Mouse (Mus musculus) stomach, postnatal 0 days (tissue): Measurements from ENCODE around the gene Arid3c. TPM values are rescaled to one million over a fixed set of nuclear protein-coding genes. Genes with fewer than 3 reads are reported as not detected.

Experiments
- ATAC-seq: fragments of 200-750 bp; cut with Nextera tagmentation; 2 replicates; pipeline ENCODE4 v1.8.0; 2017; ENCODE audit not compliant: low FRiP score, low TSS enrichment
- DNase-seq: peaks from one replicate; pipeline ENCODE4 v3.0.0-alpha.2; 2016; ENCODE audit warnings: low spot score
- H3K27ac ChIP-seq: fragments of 300-500 bp; sonication (generic); replicated peaks from 2 replicates; pipeline ENCODE4 v1.5.1; 2014; ENCODE audit warnings: mild to moderate bottlenecking, control low read depth
- H3K27me3 ChIP-seq: fragments of 300-500 bp; sonication (generic); 2 replicates; pipeline ENCODE4 v1.6.1; 2014; ENCODE audit warnings: low read length; ENCODE audit not compliant: control insufficient read depth, insufficient read depth
- H3K36me3 ChIP-seq: fragments of 300-500 bp; sonication (generic); 2 replicates; pipeline ENCODE4 v1.6.1; 2014; ENCODE audit warnings: low read length, mixed read lengths; ENCODE audit not compliant: control insufficient read depth, insufficient read depth
- H3K4me1 ChIP-seq: fragments of 300-500 bp; sonication (generic); replicated peaks from 2 replicates; pipeline ENCODE4 v1.6.1; 2014; ENCODE audit warnings: antibody characterized with exemption; ENCODE audit not compliant: control insufficient read depth, insufficient read depth
- H3K4me2 ChIP-seq: fragments of 300-500 bp; sonication (generic); replicated peaks from 2 replicates; pipeline ENCODE4 v1.6.1; 2014; ENCODE audit warnings: low read depth, mild to moderate bottlenecking, control low read depth, moderate library complexity
- H3K4me3 ChIP-seq: fragments of 300-500 bp; sonication (generic); 2 replicates; pipeline ENCODE4 v1.5.1; 2014; ENCODE audit warnings: low read depth, low read length, control low read depth
- H3K9ac ChIP-seq: fragments of 300-500 bp; sonication (generic); 2 replicates; pipeline ENCODE4 v1.6.1; 2014; ENCODE audit warnings: mild to moderate bottlenecking, low read length, control low read depth, mixed read lengths
- H3K9me3 ChIP-seq: fragments of 300-500 bp; sonication (generic); 2 replicates; pipeline ENCODE4 v1.6.1; 2016; ENCODE audit warnings: low read length; ENCODE audit not compliant: control insufficient read depth
- CTCF ChIP-seq: IDR thresholded peaks from 2 replicates; pipeline ENCODE4 v1.5.1; 2016; ENCODE audit warnings: antibody characterized with exemption, low read depth, mild to moderate bottlenecking, moderate library complexity
- EP300 ChIP-seq: optimal IDR thresholded peaks from 2 replicates; pipeline ENCODE3; 2016; ENCODE audit warnings: antibody characterized with exemption
- WGBS: fragments of 180-500 bp; shearing (Covaris S2); extraction: QIAGEN DNeasy Blood & Tissue Kit; methylation state at CpG from one replicate; pipeline ENCODE4 v1.1.7; 2014; 5-methylcytosine and 5-hydroxymethylcytosine counted together
- polyA plus RNA-seq: library from polyadenylated mRNA; unstranded; fragments of >200 nt; fragmentation: Nextera tagmentation; extraction: Ambion mirVana; gene quantifications from 2 replicates; pipeline ENCODE4 v1.2.1, GENCODE M21; 2015

Arid3c gene
- polyA plus RNA-seq, 1 experiment from 2014 or later = 0.05 TPM

GRCm38 (mm10) chr4:41758701-41759100 lies 27.8 kb upstream of the Arid3c start:
- H3K4me3 ChIP-seq = no peak overlapping the region
- peaks cover 11% of the 10 kb centered on the region; the same call in 1 of the 2 replicates for H3K4me1 ChIP-seq
- H3K36me3 ChIP-seq = peaks cover 5% of the 10 kb centered on the region; the same call in 1 of the 2 replicates
- H3K9ac ChIP-seq = no peak overlapping the region
- WGBS = 92% methylated on average over 4 of the region's 4 CpGs
- H3K9me3 ChIP-seq = no peaks in the 10 kb centered on the region
- TF ChIP-seq CTCF (no peak), EP300 (no peak)
- no peaks in the 10 kb centered on the region for H3K27me3 ChIP-seq
- H3K4me2 ChIP-seq = no peak overlapping the region
- ATAC-seq = no peak
- no peak overlapping the region for H3K27ac ChIP-seq
- no peak for DNase-seq

- no peak overlapping the region for H3K9ac ChIP-seq
- no peak overlapping the region for H3K4me3 ChIP-seq
- DNase-seq (no peak), ATAC-seq (no peak)
- no peaks in the 10 kb centered on the region for H3K27me3 ChIP-seq
- H3K36me3 ChIP-seq = peaks cover 5% of the 10 kb centered on the region; the same call in 1 of the 2 replicates
- no peak overlapping the region for H3K27ac ChIP-seq
- peaks cover 11% of the 10 kb centered on the region; the same call in 1 of the 2 replicates for H3K4me1 ChIP-seq
- TF ChIP-seq EP300 (no peak), CTCF (no peak)
- WGBS = 80% methylated on average over 11 of the region's 11 CpGs
- no peak overlapping the region for H3K4me2 ChIP-seq
- no peaks in the 10 kb centered on the region for H3K9me3 ChIP-seq
Measured at GRCm38 (mm10) chr4:41758021-41758420, 27.1 kb upstream of the Arid3c start.

- no peak for DNase-seq
- WGBS = 95% methylated on average over 13 of the region's 13 CpGs
- H3K4me2 ChIP-seq = no peak overlapping the region
- ATAC-seq = no peak
- no peaks in the 10 kb centered on the region for H3K27me3 ChIP-seq
- no peak overlapping the region for H3K9ac ChIP-seq
- H3K27ac ChIP-seq = no peak overlapping the region
- H3K9me3 ChIP-seq = no peaks in the 10 kb centered on the region
- TF ChIP-seq CTCF (no peak), EP300 (no peak)
- H3K4me3 ChIP-seq = no peak overlapping the region
- peaks cover 5% of the 10 kb centered on the region; the same call in 1 of the 2 replicates for H3K36me3 ChIP-seq
- H3K4me1 ChIP-seq = peaks cover 8% of the 10 kb centered on the region; the same call in 1 of the 2 replicates
Measured at GRCm38 (mm10) chr4:41757321-41757720, 26.4 kb upstream of the Arid3c start.

GRCm38 (mm10) chr4:41756440-41756839 lies 25.5 kb upstream of the Arid3c start:
- 73% methylated on average over 8 of the region's 8 CpGs for WGBS
- Histone ChIP-seq H3K36me3 (peaks cover 5% of the 10 kb centered on the region; the same call in 1 of the 2 replicates), H3K4me2 (peak overlapping the region; percentile 82), H3K9me3 (no peaks in the 10 kb centered on the region), H3K27me3 (no peaks in the 10 kb centered on the region), H3K4me1 (peaks cover 8% of the 10 kb centered on the region; the same call in 1 of the 2 replicates), H3K9ac (0 out of 2 replicates have a peak overlapping the region, but pooled peaks have one; percentile 80), H3K27ac (no peak overlapping the region), H3K4me3 (peak overlapping the region; percentile 72)
- DNase-seq = no peak
- no peak for ATAC-seq
- TF ChIP-seq EP300 (no peak), CTCF (no peak)

- peak; percentile 73 for ATAC-seq
- H3K9me3 ChIP-seq = no peaks in the 10 kb centered on the region
- peaks cover under 1% of the 10 kb centered on the region; the same call in 1 of the 2 replicates for H3K4me1 ChIP-seq
- H3K27ac ChIP-seq = peak within 1 kb of the TSS; percentile 86
- DNase-seq = peak; percentile 91
- peak within 1 kb of the TSS; percentile 80 for H3K9ac ChIP-seq
- under 1% methylated on average over 54 of the region's 57 CpGs for WGBS
- H3K4me2 ChIP-seq = peak within 1 kb of the TSS; percentile 82
- H3K27me3 ChIP-seq = no peaks in the 10 kb centered on the region
- peak within 1 kb of the TSS; percentile 72 for H3K4me3 ChIP-seq
- H3K36me3 ChIP-seq = peaks cover 5% of the 10 kb centered on the region; the same call in 1 of the 2 replicates
- no peak for TF ChIP-seq EP300
- peak; percentile 93 for TF ChIP-seq CTCF
Measured at GRCm38 (mm10) chr4:41755338-41756305, 24.7 kb upstream of the Arid3c start, which contains the start of gene Sigmar1. Sigmar1 (minus strand) TSS chr4:41756157.
